Comparison of ENCODE assay signal across 17 mouse cellular contexts in the genomic region with DNA sequence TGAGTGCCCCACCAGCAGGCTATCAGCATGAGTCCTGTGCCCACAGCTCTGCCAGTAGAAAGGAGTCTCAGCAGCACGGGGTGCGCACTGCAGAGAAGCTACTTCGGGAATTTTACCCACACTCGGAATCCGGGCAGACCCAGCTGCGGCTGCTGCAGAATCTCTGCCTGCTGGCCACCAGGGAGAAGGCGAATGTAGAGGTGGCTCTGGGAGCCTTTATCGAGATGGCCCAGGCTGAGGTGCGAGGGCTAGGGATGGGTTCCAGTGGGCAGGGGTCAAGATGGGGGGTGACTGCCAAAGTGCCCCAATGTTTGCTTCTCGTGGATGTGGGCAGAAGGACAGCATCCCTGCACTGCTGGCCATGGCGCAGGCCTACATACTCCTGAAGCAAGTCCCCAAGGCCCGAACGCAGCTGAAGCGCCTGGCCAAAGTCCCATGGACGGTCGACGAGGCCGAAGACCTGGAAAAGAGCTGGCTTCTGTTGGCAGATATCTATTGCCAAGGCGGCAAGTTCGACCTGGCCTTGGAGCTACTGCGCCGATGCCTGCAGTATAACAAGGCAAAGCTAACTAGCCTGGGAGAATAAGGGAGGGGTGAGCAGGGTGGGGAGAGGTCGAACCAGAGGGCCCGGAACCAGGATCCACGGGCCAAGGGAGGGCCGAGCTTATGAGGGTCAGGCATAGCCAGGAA. TPM values are rescaled to one million over a fixed set of nuclear protein-coding genes. Genes with fewer than 3 reads are reported as not detected.
"Had no signal": no experiment of that assay in that cellular context is flagged by ENCODE, and none has a peak within 500 bp of the region (broad histone marks: within the 10 kb centered on the region; RNA-seq: fewer than 3 reads in every experiment).

No protein-coding gene starts in this region.

- H3K4me3 ChIP-seq: limb, embryonic 13.5 days; liver, embryonic 12.5 days; midbrain, embryonic 10.5 days; myocyte; neural tube, embryonic 15.5 days had no signal

- H3K27me3 ChIP-seq: limb, embryonic 13.5 days; liver, embryonic 12.5 days; neural tube, embryonic 15.5 days had no signal

- ATAC-seq: liver, embryonic 12.5 days had no signal

- H3K4me2 ChIP-seq: limb, embryonic 13.5 days; liver, embryonic 12.5 days; lung, embryonic 14.5 days; neural tube, embryonic 15.5 days had no signal

- H3K9ac ChIP-seq: limb, embryonic 13.5 days; liver, embryonic 12.5 days; lung, embryonic 14.5 days; neural tube, embryonic 15.5 days had no signal

- H3K36me3 ChIP-seq: midbrain, embryonic 10.5 days; neural tube, embryonic 15.5 days had no signal

- H3K9me3 ChIP-seq: limb, embryonic 13.5 days; liver, embryonic 12.5 days; midbrain, embryonic 10.5 days; neural tube, embryonic 15.5 days had no signal

- H3K27ac ChIP-seq: limb, embryonic 13.5 days; liver, embryonic 12.5 days; midbrain, embryonic 10.5 days; neural tube, embryonic 15.5 days had no signal

- DNase-seq: kidney, adult 8-10 months; layer of hippocampus, adult 9-11 months; layer of hippocampus, postnatal 36 days; lung, embryonic 14.5 days; lung, postnatal 10 days; midbrain, embryonic 14.5 days; retina, postnatal 1 day; right cerebral cortex, postnatal 25 days; thymus, postnatal 36 days had no signal

RNA-seq across cellular contexts. Expression of gene Ttc21a, which starts 29.0 kb away (rescaled TPM):
- polyA plus RNA-seq: small intestine, adult 2 months had no signal

RNA-seq across cellular contexts. Expression of gene Xirp1, which starts 57.0 kb away (rescaled TPM):
- total RNA-seq: megakaryocyte, adult 5-6 weeks had no signal
- polyA plus RNA-seq: midbrain, embryonic 10.5 days; midbrain, embryonic 14.5 days; small intestine, adult 2 months; thymus, postnatal 0 days had no signal
